Mouse (Mus musculus) limb, embryonic 15.5 days (tissue): ENCODE data around the gene Gm21976. TPM values are rescaled to one million over a fixed set of nuclear protein-coding genes. Genes with fewer than 3 reads are reported as not detected.

Source experiments
- polyA plus RNA-seq: library from polyadenylated mRNA; unstranded; fragments of >200 nt; fragmentation: Nextera tagmentation; extraction: Ambion mirVana; gene quantifications from 2 replicates; pipeline ENCODE4 v1.2.1, GENCODE M21; 2015

The Gm21976 gene
- polyA plus RNA-seq, 1 experiment from 2014 or later: not detected

Other genes starting within 250 kb of the Gm21976 start
- 13.3 and 15.0 TPM in 2 replicates for gene Arhgef28, start 73.4 kb upstream of the Gm21976 start, polyA plus RNA-seq
- gene Utp15, start 16.8 kb upstream of the Gm21976 start, polyA plus RNA-seq: 26.4 and 26.9 TPM in 2 replicates
- gene Ankra2, start 16.8 kb upstream of the Gm21976 start, polyA plus RNA-seq: 23.3 and 25.3 TPM in 2 replicates
- 590 and 660 TPM in 2 replicates for gene Btf3, start 37.1 kb downstream of the Gm21976 start, polyA plus RNA-seq
- 0.29 TPM in 2 replicates for gene Foxd1, start 74.4 kb downstream of the Gm21976 start, polyA plus RNA-seq
- gene Gm10320, start 212.1 kb downstream of the Gm21976 start, polyA plus RNA-seq: 1.1 and 1.3 TPM in 2 replicates